Mouse (Mus musculus) C2C12 (cell line): Measurements from ENCODE around the gene Usp33.
A peak's percentile ranks its signal among the peaks of the same experiment; 100 is the strongest.

Source experiments
- CEBPB ChIP-seq: IDR thresholded peaks from one replicate; pipeline ENCODE4 v1.6.1; 2011; ENCODE audit warnings: low read depth, mild to moderate bottlenecking, control low read depth, moderate library complexity
- CTCF ChIP-seq: IDR thresholded peaks from one replicate; pipeline ENCODE4 v1.5.1; 2011; ENCODE audit not compliant: control insufficient read depth, insufficient read depth, insufficient read length
- FOSL1 ChIP-seq: IDR thresholded peaks from one replicate; pipeline ENCODE4 v1.8.0; 2011; ENCODE audit warnings: mild to moderate bottlenecking, low read length; ENCODE audit not compliant: poor library complexity, insufficient read depth, severe bottlenecking
- MYOD1 ChIP-seq: IDR thresholded peaks from one replicate; pipeline ENCODE4 v1.6.1; 2011; ENCODE audit warnings: low read depth; ENCODE audit not compliant: control insufficient read depth, insufficient read length
- MYOG ChIP-seq: IDR thresholded peaks from one replicate; pipeline ENCODE4 v1.6.1; 2011; ENCODE audit not compliant: control insufficient read depth, insufficient read length; ENCODE audit errors: extremely low read depth
- USF1 ChIP-seq: IDR thresholded peaks from one replicate; pipeline ENCODE4 v1.6.1; 2011; ENCODE audit warnings: low read depth, mild to moderate bottlenecking, control low read depth, moderate library complexity

DNA sequence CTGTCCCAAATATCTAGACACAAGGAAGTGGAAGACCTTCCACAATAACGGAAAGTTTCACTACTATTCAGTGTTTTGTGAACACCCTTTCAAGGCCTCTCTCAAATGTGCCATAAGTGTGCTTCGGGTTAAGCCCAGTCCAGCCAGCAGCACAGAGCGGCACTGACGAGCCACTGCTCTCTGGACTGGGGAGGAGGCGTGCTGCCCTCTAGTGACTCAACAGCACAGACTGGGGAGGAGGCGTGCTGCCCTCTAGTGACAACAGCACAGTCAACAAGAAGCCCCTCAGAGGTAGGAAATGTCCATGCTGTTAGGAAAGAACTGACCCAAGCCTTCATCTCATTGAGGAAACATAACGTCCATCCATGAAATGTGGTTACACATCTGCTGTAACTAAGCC, 30.7 kb upstream of the Usp33 start:
- TF ChIP-seq CTCF (peak; percentile 95), FOSL1 (no peak), MYOG (no peak), MYOD1 (no peak), CEBPB (no peak), USF1 (no peak)
